In genomic region chr2:172660916-172661315, GRCm38 (mm10) we compare ENCODE assay signal across 15 mouse cellular contexts.
A peak's percentile ranks its signal among the peaks of the same experiment; 100 is the strongest.
DNase-seq lines count a peak whose midpoint lies in the region; ATAC-seq lines count a peak whose summit lies in the region.
"Had no signal": no experiment of that assay in that cellular context is flagged by ENCODE, and none has a peak within 500 bp of the region (broad histone marks: within the 10 kb centered on the region; RNA-seq: fewer than 3 reads in every experiment).

No protein-coding gene starts in this region.

- H3K4me1 ChIP-seq in heart, embryonic 10.5 days: peaks cover 24% of the 10 kb centered on the region
- peaks cover 30% of the 10 kb centered on the region for H3K4me1 ChIP-seq in midbrain, embryonic 10.5 days
- H3K4me1 ChIP-seq in midbrain, embryonic 16.5 days (ENCODE audit: control insufficient read depth, insufficient read depth, low read length): peaks cover 3% of the 10 kb centered on the region; the same call in 1 of the 2 replicates
- peaks cover 15% of the 10 kb centered on the region for H3K4me1 ChIP-seq in forebrain, embryonic 14.5 days (ENCODE audit: control insufficient read depth, insufficient read depth, low read length)
- H3K4me1 ChIP-seq in midbrain, embryonic 14.5 days (ENCODE audit: control insufficient read depth, insufficient read depth, low read length): peaks cover 16% of the 10 kb centered on the region

- no peak overlapping the region for H3K4me2 ChIP-seq in midbrain, embryonic 16.5 days (ENCODE audit: low read length)
- no peak overlapping the region for H3K4me2 ChIP-seq in forebrain, embryonic 14.5 days (ENCODE audit: low read length)
- H3K4me2 ChIP-seq in midbrain, embryonic 14.5 days (ENCODE audit: low read length): no peak overlapping the region
- H3K4me2 ChIP-seq: neural tube, embryonic 13.5 days had no signal

- peaks cover 39% of the 10 kb centered on the region for H3K27me3 ChIP-seq in heart, embryonic 10.5 days (ENCODE audit: insufficient read depth, poor library complexity, severe bottlenecking)
- peaks cover 55% of the 10 kb centered on the region for H3K27me3 ChIP-seq in midbrain, embryonic 10.5 days (ENCODE audit: low read depth, poor library complexity, severe bottlenecking)
- H3K27me3 ChIP-seq in midbrain, embryonic 16.5 days (ENCODE audit: control insufficient read depth, insufficient read depth, low read depth, low read length): peaks cover 14% of the 10 kb centered on the region
- H3K27me3 ChIP-seq in forebrain, embryonic 14.5 days (replicated peaks; ENCODE audit: control insufficient read depth, insufficient read depth, low read length): 0 out of 2 replicates have a peak, but pooled peaks cover 4% of the 10 kb centered on the region
- H3K27me3 ChIP-seq in midbrain, embryonic 14.5 days (ENCODE audit: control insufficient read depth, insufficient read depth, low read length): peaks cover 14% of the 10 kb centered on the region; the same call in 1 of the 2 replicates

- peak overlapping the region; percentile 29; the same call in 1 of the 2 replicates for H3K4me3 ChIP-seq in heart, embryonic 10.5 days
- peak overlapping the region; percentile 16; the same call in 1 of the 2 replicates for H3K4me3 ChIP-seq in midbrain, embryonic 10.5 days
- no peak overlapping the region for H3K4me3 ChIP-seq in midbrain, embryonic 16.5 days (ENCODE audit: low read depth, low read length)
- H3K4me3 ChIP-seq in forebrain, embryonic 14.5 days (ENCODE audit: low read depth, low read length): no peak overlapping the region
- no peak overlapping the region for H3K4me3 ChIP-seq in midbrain, embryonic 14.5 days (replicated peaks; ENCODE audit: low read depth, low read length)
- H3K4me3 ChIP-seq: neural tube, embryonic 13.5 days had no signal

- ATAC-seq in midbrain, embryonic 16.5 days: no peak
- ATAC-seq in forebrain, embryonic 14.5 days: peak; percentile 37; the same call in 1 of the 2 replicates
- no peak for ATAC-seq in midbrain, embryonic 14.5 days (ENCODE audit: low FRiP score, low TSS enrichment)

- WGBS in heart, embryonic 10.5 days: 7% methylated on average over 7 of the region's 7 CpGs
- 2% methylated on average over 7 of the region's 7 CpGs for WGBS in midbrain, embryonic 10.5 days
- WGBS in midbrain, embryonic 16.5 days: 2% methylated on average over 7 of the region's 7 CpGs
- 6% methylated on average over 7 of the region's 7 CpGs for WGBS in forebrain, embryonic 14.5 days
- WGBS in midbrain, embryonic 14.5 days: 2% methylated on average over 7 of the region's 7 CpGs

- H3K9me3 ChIP-seq in heart, embryonic 10.5 days: 0 out of 2 replicates have a peak, but pooled peaks cover 3% of the 10 kb centered on the region
- 0 out of 2 replicates have a peak, but pooled peaks cover 3% of the 10 kb centered on the region for H3K9me3 ChIP-seq in midbrain, embryonic 10.5 days (replicated peaks)
- no peaks in the 10 kb centered on the region for H3K9me3 ChIP-seq in midbrain, embryonic 16.5 days (replicated peaks; ENCODE audit: control insufficient read depth, low read length, poor library complexity, severe bottlenecking)
- H3K9me3 ChIP-seq in forebrain, embryonic 14.5 days (replicated peaks; ENCODE audit: control insufficient read depth, low read length): no peaks in the 10 kb centered on the region
- H3K9me3 ChIP-seq in midbrain, embryonic 14.5 days (ENCODE audit: control insufficient read depth, low read length): no peaks in the 10 kb centered on the region
- H3K9me3 ChIP-seq: neural tube, embryonic 13.5 days had no signal

- no peak for DNase-seq in heart, embryonic 10.5 days (ENCODE audit: low spot score)
- no peak for DNase-seq in heart, adult 18-20 months
- peak; percentile 68 for DNase-seq in midbrain, embryonic 10.5 days (ENCODE audit: low spot score)
- DNase-seq in forebrain, embryonic 14.5 days (ENCODE audit: low spot score): peak; percentile 72
- peak; percentile 68 for DNase-seq in midbrain, embryonic 14.5 days
- DNase-seq in left cerebral cortex, adult 8-10 months (ENCODE audit: low spot score in 2 of 2): no peak
- DNase-seq in c-Kit-positive CD71-positive TER-119-positive erythroid progenitor cells, embryonic 14.5 days (ENCODE audit: low spot score): no peak
- DNase-seq: gastrocnemius, postnatal 36 days; heart, postnatal 4 days; kidney, postnatal 36 days; lung, postnatal 14 days; right cerebral cortex, postnatal 4 days had no signal

- no peak overlapping the region for H3K9ac ChIP-seq in midbrain, embryonic 16.5 days (ENCODE audit: low read depth, low read length)
- H3K9ac ChIP-seq in forebrain, embryonic 14.5 days (ENCODE audit: low read length): no peak overlapping the region
- no peak overlapping the region for H3K9ac ChIP-seq in midbrain, embryonic 14.5 days (replicated peaks; ENCODE audit: low read length)
- H3K9ac ChIP-seq: neural tube, embryonic 13.5 days had no signal

- no peak overlapping the region for H3K27ac ChIP-seq in heart, embryonic 10.5 days
- no peak overlapping the region for H3K27ac ChIP-seq in midbrain, embryonic 10.5 days (replicated peaks)
- no peak overlapping the region for H3K27ac ChIP-seq in midbrain, embryonic 16.5 days (ENCODE audit: low read length)
- H3K27ac ChIP-seq in forebrain, embryonic 14.5 days (ENCODE audit: low read depth, low read length): no peak overlapping the region
- H3K27ac ChIP-seq in midbrain, embryonic 14.5 days (replicated peaks; ENCODE audit: low read depth, low read length): no peak overlapping the region
- H3K27ac ChIP-seq: neural tube, embryonic 13.5 days had no signal

- H3K36me3 ChIP-seq in heart, embryonic 10.5 days: no peaks in the 10 kb centered on the region
- no peaks in the 10 kb centered on the region for H3K36me3 ChIP-seq in midbrain, embryonic 10.5 days
- no peaks in the 10 kb centered on the region for H3K36me3 ChIP-seq in midbrain, embryonic 16.5 days (ENCODE audit: control insufficient read depth, insufficient read depth, low read length)
- no peaks in the 10 kb centered on the region for H3K36me3 ChIP-seq in forebrain, embryonic 14.5 days (ENCODE audit: control insufficient read depth, insufficient read depth, low read length)
- no peaks in the 10 kb centered on the region for H3K36me3 ChIP-seq in midbrain, embryonic 14.5 days (ENCODE audit: control insufficient read depth, insufficient read depth, low read length)
- H3K36me3 ChIP-seq: G1E; neural tube, embryonic 13.5 days had no signal

Comparison
In these comparisons a context has a peak if more than half of its experiments do, and no peak if none do; other contexts are left out.
1. H3K4me3 ChIP-seq: peak in heart, embryonic 10.5 days (single experiment) and midbrain, embryonic 10.5 days (single experiment); none in midbrain, embryonic 16.5 days (single experiment), forebrain, embryonic 14.5 days (single experiment) and midbrain, embryonic 14.5 days (single experiment).
2. DNase-seq: peak in midbrain, embryonic 10.5 days (single experiment), forebrain, embryonic 14.5 days (single experiment) and midbrain, embryonic 14.5 days (single experiment); none in heart, embryonic 10.5 days (single experiment), heart, adult 18-20 months (0 of 2), left cerebral cortex, adult 8-10 months (0 of 2) and c-Kit-positive CD71-positive TER-119-positive erythroid progenitor cells, embryonic 14.5 days (single experiment).